Mouse (Mus musculus) adrenal gland, postnatal 36 days (tissue): ENCODE measurements at regions not wholly inside any gene's neighbourhood (a gene's known extent, or its start where the extent isn't known, plus 50 kb on each side); places are given as distances from the start of the nearest gene placed in this dataset.

ENCODE experiments used
- DNase-seq, 2 experiments: peaks; one replicate each; pipeline ENCODE4 v3.0.0; 2021; ENCODE audit warnings: mixed read lengths in 1 of 2

DNA sequence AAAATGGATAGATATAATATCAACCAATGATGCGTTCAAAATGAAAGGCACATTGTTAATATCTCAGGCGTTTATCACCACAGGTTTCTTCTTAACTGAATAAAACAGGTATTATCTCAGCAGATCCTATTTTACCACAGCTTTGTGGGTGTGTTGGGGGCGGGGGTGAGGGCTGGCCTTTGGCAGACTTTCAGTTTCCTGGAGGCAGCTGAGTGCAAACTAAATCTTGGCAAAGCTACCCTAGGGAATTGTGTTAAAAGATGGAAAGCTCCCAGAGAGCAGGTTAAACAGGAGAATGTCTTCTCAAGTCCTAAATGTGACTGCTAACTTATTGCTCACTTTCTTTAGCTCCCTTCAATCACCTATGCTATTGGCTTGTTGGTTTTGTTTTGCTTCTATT, 223.8 kb downstream of the Kdm4c start:
- no peak for DNase-seq

DNA sequence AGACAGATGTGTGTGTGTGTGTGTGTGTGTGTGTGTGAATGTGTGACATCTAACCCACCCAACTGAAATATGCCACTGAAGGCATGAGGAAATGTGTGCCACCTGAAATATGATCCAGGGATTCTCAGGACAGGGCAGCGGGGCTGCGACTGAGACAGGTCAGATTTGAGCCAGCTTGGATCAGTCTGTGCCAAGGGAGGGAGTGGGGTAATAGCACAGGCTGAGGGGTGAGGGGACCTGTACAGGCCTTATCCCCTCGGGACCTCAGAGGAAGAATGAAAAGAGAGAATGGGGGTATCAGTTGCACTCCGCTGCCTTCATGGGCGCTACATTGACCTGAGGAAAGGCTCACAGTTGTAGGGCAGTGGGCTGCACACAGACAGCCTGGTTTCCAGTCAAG, 270.2 kb downstream of the Kdm4c start:
- no peak for DNase-seq

DNA sequence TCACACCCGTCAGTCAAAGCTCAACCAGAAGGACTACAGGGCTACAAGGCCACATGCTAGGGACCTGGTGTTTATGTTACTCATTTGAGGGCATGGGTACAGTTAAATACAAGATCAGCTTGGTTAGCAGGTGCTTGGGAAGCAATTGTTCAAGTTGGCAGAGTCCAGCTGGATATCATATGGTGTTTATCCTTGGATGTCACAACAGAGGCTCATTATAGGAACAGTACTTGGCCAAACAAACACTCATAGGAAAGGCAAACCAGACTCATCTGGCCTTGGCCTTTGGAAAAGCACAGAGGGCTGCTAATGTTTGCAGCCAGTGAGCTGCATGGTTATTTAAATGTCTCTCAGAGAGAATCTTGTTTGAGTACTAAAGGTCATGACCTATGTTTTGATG, 311.6 kb downstream of the Kdm4c start:
- peak; percentile 29 to 56 for DNase-seq

DNA sequence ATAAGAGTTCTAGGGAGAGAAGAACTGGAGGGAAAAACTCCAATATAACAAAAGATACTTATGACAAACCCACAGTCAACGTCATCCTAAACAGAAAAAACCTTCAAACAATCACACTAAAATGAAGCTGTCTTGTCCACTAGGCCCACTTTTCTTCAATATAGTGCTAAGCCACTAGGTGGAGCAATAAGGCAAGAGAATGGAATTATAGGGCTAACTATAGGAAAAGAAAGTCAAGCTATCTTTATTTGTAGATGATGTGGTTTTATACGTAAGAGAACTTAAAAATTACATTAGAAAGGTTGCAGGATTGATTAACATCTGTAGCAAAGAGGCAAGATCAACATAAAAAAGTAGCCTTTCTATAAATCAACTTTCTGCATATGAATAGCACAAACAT, 321.3 kb downstream of the Kdm4c start:
- peak in 1 of 2 experiments; percentile 7 for DNase-seq

DNA sequence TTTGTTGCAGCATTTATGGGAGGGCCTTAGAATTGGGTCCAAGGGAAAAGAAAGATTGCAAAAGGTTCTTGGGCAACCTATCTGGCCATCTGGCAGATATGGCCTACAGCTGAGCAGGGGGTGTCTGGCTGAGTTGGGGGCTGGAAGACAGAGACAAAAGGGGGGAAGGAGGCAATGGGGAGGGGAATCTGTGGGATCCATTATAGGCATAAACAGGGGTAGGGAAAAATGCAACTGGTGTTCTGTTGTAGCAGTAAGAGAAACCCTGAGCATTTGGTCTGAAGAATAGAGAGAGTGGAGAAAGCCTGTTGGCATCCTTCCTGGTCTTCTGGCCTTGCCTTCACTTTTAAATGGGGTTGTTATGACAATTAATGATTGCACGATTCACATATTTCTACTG, 344.1 kb downstream of the Kdm4c start:
- no peak for DNase-seq

DNA sequence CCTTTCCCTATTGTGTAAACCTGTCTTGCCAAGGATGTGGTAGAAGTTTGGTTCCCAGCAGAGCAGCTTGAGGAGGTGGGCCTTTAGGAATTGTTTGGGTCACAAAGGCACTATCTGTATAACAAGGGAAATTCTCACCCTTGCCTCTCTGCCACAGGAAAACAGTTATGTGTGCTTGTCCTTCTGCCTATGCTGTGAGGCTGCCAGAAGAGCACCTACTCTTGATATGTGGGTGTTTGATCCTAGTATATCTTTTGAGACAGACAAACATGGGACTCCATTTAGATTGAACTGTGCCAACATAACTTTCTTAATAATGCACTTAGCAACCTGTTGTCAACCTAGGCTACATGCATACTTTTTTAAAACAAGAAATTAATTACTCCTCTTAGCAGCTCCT, 344.8 kb downstream of the Kdm4c start:
- no peak for DNase-seq

DNA sequence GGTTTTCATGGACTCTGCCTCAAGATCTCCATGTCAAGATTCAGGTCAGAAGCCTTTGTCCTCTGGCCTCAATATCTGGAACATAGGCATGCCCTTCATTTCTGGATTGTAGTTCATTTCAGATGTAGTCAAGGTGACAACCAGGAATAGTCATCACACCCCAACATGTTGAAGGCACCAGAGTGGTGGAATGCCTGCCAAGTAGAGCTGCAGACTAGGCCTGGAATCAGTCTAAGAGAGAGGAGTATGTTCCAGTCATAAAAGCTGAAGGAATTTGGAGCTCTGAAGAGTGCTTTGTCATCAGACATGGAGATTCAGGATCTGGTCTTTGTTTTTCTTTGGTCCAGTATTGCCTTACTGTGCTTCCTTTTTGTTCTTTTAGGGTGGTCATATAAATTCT, 346.5 kb downstream of the Kdm4c start:
- DNase-seq, result no peak

DNA sequence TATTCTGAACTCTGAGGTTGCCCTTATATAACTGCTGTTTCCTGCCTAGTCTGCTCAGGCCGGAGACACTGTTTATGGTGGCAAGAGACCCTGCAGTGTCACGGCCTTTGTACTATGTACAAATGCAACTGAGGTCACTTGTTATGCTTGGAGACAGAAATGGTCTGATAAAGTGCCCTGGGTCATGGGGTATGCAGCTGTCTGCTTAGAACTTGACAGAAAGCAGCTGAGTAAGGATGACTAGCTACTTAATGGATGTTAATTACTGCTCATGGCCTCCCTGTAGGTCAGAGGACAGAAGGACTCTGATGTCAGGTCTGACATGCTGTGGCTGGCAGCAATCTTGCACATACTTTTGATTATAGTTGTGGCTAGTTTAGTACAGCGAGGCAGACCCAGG, 370.7 kb downstream of the Kdm4c start:
- peak; percentile 3 to 7 for DNase-seq
